Comparison of ENCODE assay signal across 8 mouse cellular contexts in the genomic region with DNA sequence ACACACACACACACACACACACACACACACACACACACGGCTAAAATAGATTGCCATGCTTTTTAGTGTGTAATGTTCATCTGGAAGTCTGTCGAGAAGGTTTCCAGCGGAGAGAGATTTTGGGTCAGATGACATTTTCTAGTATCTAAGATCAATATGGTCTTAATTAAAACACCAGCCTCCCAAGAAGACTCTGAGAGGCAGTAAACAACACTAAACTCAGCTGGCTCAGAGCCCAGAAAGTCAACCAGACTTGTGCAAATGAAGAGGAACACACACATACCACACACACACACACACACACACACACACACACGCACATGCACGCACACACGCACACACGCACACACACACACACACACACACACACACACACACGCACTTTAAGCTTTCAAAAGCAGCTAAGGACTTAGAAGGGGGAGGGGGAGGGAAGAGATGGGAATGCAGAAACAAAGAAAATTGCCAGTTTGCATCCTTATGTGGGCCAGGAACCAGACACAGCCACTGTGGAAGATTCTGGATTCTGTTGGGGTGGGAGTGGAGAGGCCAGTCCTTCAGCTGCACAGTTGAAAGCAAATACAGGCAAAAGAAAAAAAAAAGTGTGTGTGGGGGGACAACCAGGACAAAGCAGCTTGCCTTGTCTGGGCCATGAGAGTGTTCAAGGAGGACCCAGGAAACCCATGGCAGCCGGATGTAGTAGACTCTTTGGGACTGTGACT.
A peak's percentile ranks its signal among the peaks of the same experiment; 100 is the strongest.
DNase-seq lines count a peak whose midpoint lies in the region; ATAC-seq and TF ChIP-seq lines count a peak whose summit lies in the region.
"Had no signal": no experiment of that assay in that cellular context is flagged by ENCODE, and none has a peak within 500 bp of the region (broad histone marks: within the 10 kb centered on the region; RNA-seq: fewer than 3 reads in every experiment).

No protein-coding gene starts in this region.

- H3K4me1 ChIP-seq in embryonic facial prominence, embryonic 11.5 days (ENCODE audit: control insufficient read depth, insufficient read depth, low read length), result no peaks in the 10 kb centered on the region
- H3K4me1 ChIP-seq in hindbrain, postnatal 0 days (ENCODE audit: insufficient read depth, low read length), result no peaks in the 10 kb centered on the region
- H3K4me1 ChIP-seq in neural tube, embryonic 15.5 days, result peaks cover 9% of the 10 kb centered on the region
- H3K4me1 ChIP-seq in thymus, adult 2 months (replicated peaks; ENCODE audit: control insufficient read depth, insufficient read depth, low read length), result no peaks in the 10 kb centered on the region

- no peak for ATAC-seq in embryonic facial prominence, embryonic 11.5 days (replicated peaks; ENCODE audit: insufficient number of reproducible peaks, low FRiP score, low TSS enrichment, low read depth)
- peak; percentile 51; the same call in 1 of the 2 replicates for ATAC-seq in hindbrain, postnatal 0 days
- no peak; the same call in 1 of the 2 replicates for ATAC-seq in neural tube, embryonic 15.5 days (ENCODE audit: low FRiP score)
- ATAC-seq: midbrain, embryonic 15.5 days had no signal

- H3K27ac ChIP-seq in embryonic facial prominence, embryonic 11.5 days (replicated peaks; ENCODE audit: low read depth, low read length), result peak overlapping the region; percentile 62
- no peak overlapping the region for H3K27ac ChIP-seq in hindbrain, postnatal 0 days
- H3K27ac ChIP-seq in neural tube, embryonic 15.5 days (replicated peaks), result peak overlapping the region; percentile 58
- H3K27ac ChIP-seq in thymus, adult 2 months (ENCODE audit: control insufficient read depth, insufficient read depth, low read length), result no peak overlapping the region
- H3K27ac ChIP-seq: midbrain, embryonic 15.5 days had no signal

- H3K4me3 ChIP-seq in embryonic facial prominence, embryonic 11.5 days (ENCODE audit: low read depth, low read length), result no peak overlapping the region
- H3K4me3 ChIP-seq in hindbrain, postnatal 0 days (ENCODE audit: low read length), result no peak overlapping the region
- H3K4me3 ChIP-seq in neural tube, embryonic 15.5 days (replicated peaks), result no peak overlapping the region
- no peak overlapping the region for H3K4me3 ChIP-seq in thymus, adult 2 months (ENCODE audit: control insufficient read depth, insufficient read depth, low read length)
- H3K4me3 ChIP-seq: midbrain, embryonic 15.5 days had no signal

- TF ChIP-seq CTCF in hindbrain, postnatal 0 days (IDR thresholded peaks at IDR 0.05; ENCODE audit: low read depth), result no peak
- TF ChIP-seq CTCF in thymus, adult 2 months (IDR thresholded peaks at IDR 0.05; ENCODE audit: borderline replicate concordance, control insufficient read depth, extremely low read depth, insufficient read depth, low read length, poor library complexity), result no peak

- 61% methylated on average over 8 of the region's 9 CpGs for WGBS in embryonic facial prominence, embryonic 11.5 days
- 37% methylated on average over 9 of the region's 9 CpGs for WGBS in hindbrain, postnatal 0 days
- 54% methylated on average over 8 of the region's 9 CpGs for WGBS in neural tube, embryonic 15.5 days
- 91% methylated on average over 9 of the region's 9 CpGs for WGBS in thymus, adult 2 months

- no peaks in the 10 kb centered on the region for H3K9me3 ChIP-seq in embryonic facial prominence, embryonic 11.5 days (replicated peaks; ENCODE audit: control insufficient read depth, low read length)
- H3K9me3 ChIP-seq in hindbrain, postnatal 0 days (ENCODE audit: low read length), result no peaks in the 10 kb centered on the region
- H3K9me3 ChIP-seq in neural tube, embryonic 15.5 days (replicated peaks), result no peaks in the 10 kb centered on the region
- H3K9me3 ChIP-seq: midbrain, embryonic 15.5 days had no signal

- H3K27me3 ChIP-seq in embryonic facial prominence, embryonic 11.5 days (ENCODE audit: control insufficient read depth, insufficient read depth, low read length), result no peaks in the 10 kb centered on the region
- no peaks in the 10 kb centered on the region for H3K27me3 ChIP-seq in hindbrain, postnatal 0 days (ENCODE audit: insufficient read depth, low read length)
- H3K27me3 ChIP-seq in neural tube, embryonic 15.5 days (replicated peaks), result no peaks in the 10 kb centered on the region
- no peaks in the 10 kb centered on the region for H3K27me3 ChIP-seq in thymus, adult 2 months (ENCODE audit: control insufficient read depth, insufficient read depth, low read length)
- H3K27me3 ChIP-seq: midbrain, embryonic 15.5 days had no signal

- intact Hi-C loops in left cerebral cortex, postnatal 10 days (cut with DNase I), result no loop called here

- TF ChIP-seq POLR2A in thymus, adult 2 months (IDR thresholded peaks at IDR 0.05; ENCODE audit: control insufficient read depth, extremely low read depth, insufficient read depth, low read length, poor library complexity), result no peak

- peak; percentile 24 to 69 for DNase-seq in left cerebral cortex, postnatal 10 days (ENCODE audit: extremely low spot score in 1 of 2, low spot score in 2 of 2)
- DNase-seq in left cerebral cortex, adult 8-10 months (ENCODE audit: low spot score in 2 of 2), result no peak
- peak; percentile 72 for DNase-seq in embryonic facial prominence, embryonic 11.5 days (ENCODE audit: low spot score)
- DNase-seq in hindbrain, postnatal 0 days (ENCODE audit: low spot score), result peak; percentile 78
- no peak for DNase-seq in thymus, adult 18-20 months
- no peak for DNase-seq in thymus, adult 2 months

- H3K36me3 ChIP-seq in embryonic facial prominence, embryonic 11.5 days (replicated peaks; ENCODE audit: control insufficient read depth, insufficient read depth, low read depth, low read length), result no peaks in the 10 kb centered on the region
- H3K36me3 ChIP-seq in hindbrain, postnatal 0 days (ENCODE audit: insufficient read depth, low read length), result no peaks in the 10 kb centered on the region
- no peaks in the 10 kb centered on the region for H3K36me3 ChIP-seq in neural tube, embryonic 15.5 days
- H3K36me3 ChIP-seq in thymus, adult 2 months (ENCODE audit: control insufficient read depth, insufficient read depth, low read length), result no peaks in the 10 kb centered on the region
- H3K36me3 ChIP-seq: midbrain, embryonic 15.5 days had no signal

- no peak overlapping the region for H3K4me2 ChIP-seq in embryonic facial prominence, embryonic 11.5 days (ENCODE audit: low read depth, low read length)
- no peak overlapping the region for H3K4me2 ChIP-seq in hindbrain, postnatal 0 days (ENCODE audit: low read depth, low read length)
- no peak overlapping the region for H3K4me2 ChIP-seq in neural tube, embryonic 15.5 days
- H3K4me2 ChIP-seq: midbrain, embryonic 15.5 days had no signal

- no peak overlapping the region for H3K9ac ChIP-seq in embryonic facial prominence, embryonic 11.5 days (replicated peaks; ENCODE audit: low read length)
- no peak overlapping the region for H3K9ac ChIP-seq in hindbrain, postnatal 0 days (replicated peaks; ENCODE audit: low read length)
- no peak overlapping the region for H3K9ac ChIP-seq in neural tube, embryonic 15.5 days (replicated peaks)
- H3K9ac ChIP-seq: midbrain, embryonic 15.5 days had no signal

Comparison
In these comparisons a context has a peak if more than half of its experiments do, and no peak if none do; other contexts are left out.
1. DNase-seq: peak in left cerebral cortex, postnatal 10 days (2 of 2), embryonic facial prominence, embryonic 11.5 days (single experiment) and hindbrain, postnatal 0 days (single experiment); none in left cerebral cortex, adult 8-10 months (0 of 2), thymus, adult 18-20 months (0 of 2) and thymus, adult 2 months (single experiment).
2. H3K27ac ChIP-seq: peak in embryonic facial prominence, embryonic 11.5 days (single experiment) and neural tube, embryonic 15.5 days (single experiment); none in hindbrain, postnatal 0 days (single experiment) and thymus, adult 2 months (single experiment).